Mouse (Mus musculus) midbrain, embryonic 12.5 days (tissue): ENCODE data around the gene Plpp4. TPM values are rescaled to one million over a fixed set of nuclear protein-coding genes. Genes with fewer than 3 reads are reported as not detected.

ENCODE experiments used
- ATAC-seq: fragments of 200-750 bp; cut with Nextera tagmentation; 2 replicates; pipeline ENCODE4 v1.8.0; 2017; ENCODE audit warnings: low read depth, moderate TSS enrichment, moderate library complexity; ENCODE audit not compliant: low FRiP score
- H3K27ac ChIP-seq: fragments of 300-500 bp; sonication (generic); replicated peaks from 2 replicates; pipeline ENCODE4 v1.5.1; 2016; ENCODE audit warnings: mild to moderate bottlenecking
- H3K27me3 ChIP-seq: fragments of 300-500 bp; sonication (generic); 2 replicates; pipeline ENCODE4 v1.6.1; 2016; ENCODE audit warnings: mild to moderate bottlenecking
- H3K36me3 ChIP-seq: fragments of 300-500 bp; sonication (generic); 2 replicates; pipeline ENCODE4 v1.6.1; 2016
- H3K4me1 ChIP-seq: fragments of 300-500 bp; sonication (generic); 2 replicates; pipeline ENCODE4 v1.6.1; 2016
- H3K4me2 ChIP-seq: fragments of 300-500 bp; sonication (generic); replicated peaks from 2 replicates; pipeline ENCODE4 v1.6.1; 2016; ENCODE audit warnings: mild to moderate bottlenecking, moderate library complexity
- H3K4me3 ChIP-seq: fragments of 300-500 bp; sonication (generic); 2 replicates; pipeline ENCODE4 v1.5.1; 2016; ENCODE audit warnings: mild to moderate bottlenecking
- H3K9ac ChIP-seq: fragments of 300-500 bp; sonication (generic); replicated peaks from 2 replicates; pipeline ENCODE4 v1.6.1; 2016; ENCODE audit warnings: mild to moderate bottlenecking, moderate library complexity
- H3K9me3 ChIP-seq: fragments of 300-500 bp; sonication (generic); 2 replicates; pipeline ENCODE4 v1.6.1; 2016; ENCODE audit warnings: mild to moderate bottlenecking
- WGBS: fragments of 180-500 bp; shearing (Covaris S2); methylation state at CpG from one replicate; pipeline ENCODE4 v1.1.7; 2016; 5-methylcytosine and 5-hydroxymethylcytosine counted together
- polyA plus RNA-seq: library from polyadenylated mRNA; unstranded; fragments of >200 nt; fragmentation: Nextera tagmentation; extraction: Ambion mirVana; gene quantifications from 2 replicates; pipeline ENCODE4 v1.2.1, GENCODE M21; 2016

Gene Plpp4
- polyA plus RNA-seq, 1 experiment from 2014 or later = 5.5 TPM

GRCm38 (mm10) chr7:129257374-129258018 lies 665 bp downstream of the Plpp4 start:
- peaks cover 45% of the 10 kb centered on the region for H3K27me3 ChIP-seq
- H3K27ac ChIP-seq = no peak overlapping the region
- peak; percentile 5; the same call in 1 of the 2 replicates for ATAC-seq
- peaks cover 24% of the 10 kb centered on the region for H3K4me1 ChIP-seq
- H3K9ac ChIP-seq = peak overlapping the region; percentile 60; the same call in 1 of the 2 replicates
- H3K4me2 ChIP-seq = peak overlapping the region; percentile 94
- peak overlapping the region; percentile 59 for H3K4me3 ChIP-seq
- no peaks in the 10 kb centered on the region for H3K9me3 ChIP-seq
- WGBS = 12% methylated on average over 13 of the region's 13 CpGs
- no peaks in the 10 kb centered on the region for H3K36me3 ChIP-seq

GRCm38 (mm10) chr7:129258331-129258730 lies 1.5 kb downstream of the Plpp4 start:
- 45% methylated on average over 7 of the region's 7 CpGs for WGBS
- peaks cover 24% of the 10 kb centered on the region for H3K4me1 ChIP-seq
- no peaks in the 10 kb centered on the region for H3K36me3 ChIP-seq
- H3K27me3 ChIP-seq = peaks cover 44% of the 10 kb centered on the region
- no peak overlapping the region for H3K27ac ChIP-seq
- H3K4me2 ChIP-seq = peak overlapping the region; percentile 94
- H3K4me3 ChIP-seq = no peak overlapping the region
- H3K9ac ChIP-seq = no peak overlapping the region
- no peak for ATAC-seq
- no peaks in the 10 kb centered on the region for H3K9me3 ChIP-seq

- H3K4me2 ChIP-seq = no peak overlapping the region
- H3K9me3 ChIP-seq = no peaks in the 10 kb centered on the region
- peaks cover 24% of the 10 kb centered on the region for H3K4me1 ChIP-seq
- no peak for ATAC-seq
- H3K27ac ChIP-seq = no peak overlapping the region
- H3K4me3 ChIP-seq = no peak overlapping the region
- H3K9ac ChIP-seq = no peak overlapping the region
- 79% methylated on average over 6 of the region's 6 CpGs for WGBS
- H3K36me3 ChIP-seq = no peaks in the 10 kb centered on the region
- H3K27me3 ChIP-seq = peaks cover 42% of the 10 kb centered on the region
Measured at GRCm38 (mm10) chr7:129259195-129259594, 2.4 kb downstream of the Plpp4 start.

- Histone ChIP-seq H3K9ac (no peak overlapping the region), H3K27ac (peak overlapping the region; percentile 49; the same call in 1 of the 2 replicates), H3K27me3 (no peaks in the 10 kb centered on the region), H3K36me3 (no peaks in the 10 kb centered on the region), H3K9me3 (no peaks in the 10 kb centered on the region), H3K4me1 (peaks cover 2% of the 10 kb centered on the region; the same call in 1 of the 2 replicates), H3K4me2 (no peak overlapping the region), H3K4me3 (no peak overlapping the region)
- ATAC-seq = peak; percentile 79; the same call in 1 of the 2 replicates
- WGBS = 58% methylated on average over 4 of the region's 4 CpGs
Measured at GRCm38 (mm10) chr7:129273867-129274266, 17.0 kb downstream of the Plpp4 start.

- H3K9me3 ChIP-seq = no peaks in the 10 kb centered on the region
- no peak overlapping the region for H3K4me3 ChIP-seq
- peaks cover 2% of the 10 kb centered on the region; the same call in 1 of the 2 replicates for H3K4me1 ChIP-seq
- H3K9ac ChIP-seq = no peak overlapping the region
- no peak for ATAC-seq
- H3K27ac ChIP-seq = no peak overlapping the region
- no peaks in the 10 kb centered on the region for H3K36me3 ChIP-seq
- WGBS = 83% methylated on average over 5 of the region's 5 CpGs
- H3K4me2 ChIP-seq = no peak overlapping the region
- no peaks in the 10 kb centered on the region for H3K27me3 ChIP-seq
Measured at GRCm38 (mm10) chr7:129274726-129275125, 17.9 kb downstream of the Plpp4 start.

- WGBS = 83% methylated on average over 5 of the region's 5 CpGs
- H3K9me3 ChIP-seq = no peaks in the 10 kb centered on the region
Measured at GRCm38 (mm10) chr7:129277751-129278150, 20.9 kb downstream of the Plpp4 start.

GRCm38 (mm10) chr7:129278801-129279200 lies 22.0 kb downstream of the Plpp4 start:
- H3K4me2 ChIP-seq = no peak overlapping the region
- WGBS = 89% methylated on average over 4 of the region's 4 CpGs
- ATAC-seq = no peak
- H3K27ac ChIP-seq = no peak overlapping the region
- no peaks in the 10 kb centered on the region for H3K9me3 ChIP-seq
- no peaks in the 10 kb centered on the region for H3K27me3 ChIP-seq
- no peaks in the 10 kb centered on the region for H3K36me3 ChIP-seq
- no peaks in the 10 kb centered on the region for H3K4me1 ChIP-seq
- H3K9ac ChIP-seq = no peak overlapping the region
- no peak overlapping the region for H3K4me3 ChIP-seq

More at GRCm38 (mm10) chr7:129277751-129278150, 20.9 kb downstream of the Plpp4 start:
- H3K4me3 ChIP-seq = no peak overlapping the region
- no peaks in the 10 kb centered on the region for H3K36me3 ChIP-seq
- no peaks in the 10 kb centered on the region for H3K27me3 ChIP-seq
- H3K9ac ChIP-seq = no peak overlapping the region
- no peak overlapping the region for H3K27ac ChIP-seq
- H3K4me1 ChIP-seq = no peaks in the 10 kb centered on the region
- ATAC-seq = no peak
- H3K4me2 ChIP-seq = no peak overlapping the region

GRCm38 (mm10) chr7:129279261-129279660 lies 22.4 kb downstream of the Plpp4 start:
- H3K36me3 ChIP-seq = no peaks in the 10 kb centered on the region
- H3K4me1 ChIP-seq = no peaks in the 10 kb centered on the region
- H3K27ac ChIP-seq = no peak overlapping the region
- WGBS = 73% methylated on average over 4 of the region's 4 CpGs
- H3K27me3 ChIP-seq = no peaks in the 10 kb centered on the region
- H3K4me2 ChIP-seq = no peak overlapping the region
- no peak for ATAC-seq
- no peaks in the 10 kb centered on the region for H3K9me3 ChIP-seq
- no peak overlapping the region for H3K4me3 ChIP-seq
- no peak overlapping the region for H3K9ac ChIP-seq

GRCm38 (mm10) chr7:129281966-129282365 lies 25.1 kb downstream of the Plpp4 start:
- no peak for ATAC-seq
- Histone ChIP-seq H3K27me3 (no peaks in the 10 kb centered on the region), H3K4me3 (no peak overlapping the region), H3K27ac (no peak overlapping the region), H3K9me3 (no peaks in the 10 kb centered on the region), H3K9ac (no peak overlapping the region), H3K4me1 (no peaks in the 10 kb centered on the region), H3K36me3 (no peaks in the 10 kb centered on the region), H3K4me2 (no peak overlapping the region)
- 87% methylated on average over 4 of the region's 4 CpGs for WGBS

- no peaks in the 10 kb centered on the region for H3K27me3 ChIP-seq
- no peaks in the 10 kb centered on the region for H3K36me3 ChIP-seq
- no peak for ATAC-seq
- WGBS = 72% methylated on average over 7 of the region's 7 CpGs
- no peak overlapping the region for H3K9ac ChIP-seq
- no peak overlapping the region for H3K27ac ChIP-seq
- no peaks in the 10 kb centered on the region for H3K4me1 ChIP-seq
- H3K4me2 ChIP-seq = no peak overlapping the region
- no peak overlapping the region for H3K4me3 ChIP-seq
- H3K9me3 ChIP-seq = no peaks in the 10 kb centered on the region
Measured at GRCm38 (mm10) chr7:129285186-129285868, 28.5 kb downstream of the Plpp4 start.

- H3K27me3 ChIP-seq = no peaks in the 10 kb centered on the region
- H3K36me3 ChIP-seq = no peaks in the 10 kb centered on the region
- no peak for ATAC-seq
- no peak overlapping the region for H3K27ac ChIP-seq
- H3K9ac ChIP-seq = no peak overlapping the region
- H3K9me3 ChIP-seq = no peaks in the 10 kb centered on the region
- H3K4me3 ChIP-seq = no peak overlapping the region
- no peaks in the 10 kb centered on the region for H3K4me1 ChIP-seq
- no peak overlapping the region for H3K4me2 ChIP-seq
- WGBS = 88% methylated on average over 1 of the region's 1 CpGs
Measured at GRCm38 (mm10) chr7:129293211-129293610, 36.4 kb downstream of the Plpp4 start.

- no peaks in the 10 kb centered on the region for H3K9me3 ChIP-seq
- no peak overlapping the region for H3K4me2 ChIP-seq
- H3K27ac ChIP-seq = no peak overlapping the region
- 94% methylated on average over 5 of the region's 5 CpGs for WGBS
- H3K27me3 ChIP-seq = no peaks in the 10 kb centered on the region
- H3K4me3 ChIP-seq = no peak overlapping the region
- ATAC-seq = no peak
- no peaks in the 10 kb centered on the region for H3K4me1 ChIP-seq
- no peak overlapping the region for H3K9ac ChIP-seq
- no peaks in the 10 kb centered on the region for H3K36me3 ChIP-seq
Measured at GRCm38 (mm10) chr7:129301622-129302021, 44.8 kb downstream of the Plpp4 start.
